Mouse (Mus musculus) liver, embryonic 14.5 days (tissue): ENCODE data around the gene Dlx4. TPM values are rescaled to one million over a fixed set of nuclear protein-coding genes. Genes with fewer than 3 reads are reported as not detected.

ENCODE experiments used
- ATAC-seq: fragments of 200-750 bp; cut with Nextera tagmentation; 2 replicates; pipeline ENCODE4 v1.8.0; 2017; ENCODE audit warnings: moderate number of reproducible peaks, mild to moderate bottlenecking, moderate library complexity; ENCODE audit not compliant: insufficient read depth
- DNase-seq, 3 experiments: peaks; one replicate each; pipeline ENCODE4 v3.0.0-alpha.2; 2012 to 2013; ENCODE audit warnings: low read depth in 3 of 3, low spot score in 3 of 3
- H3K27ac ChIP-seq: fragments of 300-500 bp; sonication (generic); 2 replicates; pipeline ENCODE4 v1.5.1; 2014; ENCODE audit warnings: moderate library complexity, mild to moderate bottlenecking, control low read depth, inconsistent platforms
- H3K27me3 ChIP-seq: fragments of 300-500 bp; sonication (generic); 2 replicates; pipeline ENCODE4 v1.6.1; 2014; ENCODE audit warnings: mild to moderate bottlenecking, low read length, moderate library complexity; ENCODE audit not compliant: control insufficient read depth, insufficient read depth
- H3K36me3 ChIP-seq: fragments of 300-500 bp; sonication (generic); replicated peaks from 2 replicates; pipeline ENCODE4 v1.6.1; 2014; ENCODE audit warnings: low read depth; ENCODE audit not compliant: control insufficient read depth, insufficient read depth
- H3K4me1 ChIP-seq, 2 experiments: fragments of 200-500 bp in 1 of 2; fragments of 300-500 bp in 1 of 2; sonication (generic) in 1 of 2; replicated peaks; 2 replicates each; pipeline ENCODE4 v1.6.1; 2012 to 2014; ENCODE audit warnings: antibody characterized with exemption in 1 of 2, inconsistent platforms in 1 of 2, low read length in 1 of 2; ENCODE audit not compliant: control insufficient read depth in 2 of 2, insufficient read depth in 2 of 2
- H3K4me2 ChIP-seq: fragments of 300-500 bp; sonication (generic); 2 replicates; pipeline ENCODE4 v1.6.1; 2014; ENCODE audit warnings: low read depth, mild to moderate bottlenecking, control low read depth, moderate library complexity
- H3K4me3 ChIP-seq, 2 experiments: fragments of 200-500 bp in 1 of 2; fragments of 300-500 bp in 1 of 2; sonication (generic) in 1 of 2; 2 replicates each; pipeline ENCODE4 v1.5.1; 2012 to 2014; ENCODE audit warnings: low read depth in 2 of 2, low read length in 2 of 2, mild to moderate bottlenecking in 2 of 2, control low read depth in 1 of 2, inconsistent platforms in 1 of 2, moderate library complexity in 1 of 2; ENCODE audit not compliant: insufficient read depth in 1 of 2
- H3K9ac ChIP-seq: fragments of 300-500 bp; sonication (generic); replicated peaks from 2 replicates; pipeline ENCODE4 v1.6.1; 2014; ENCODE audit warnings: mild to moderate bottlenecking, control low read depth, moderate library complexity
- H3K9me3 ChIP-seq: fragments of 300-500 bp; sonication (generic); 2 replicates; pipeline ENCODE4 v1.6.1; 2016; ENCODE audit warnings: low read length, mixed read lengths; ENCODE audit not compliant: control insufficient read depth
- CTCF ChIP-seq: IDR thresholded peaks from 2 replicates; pipeline ENCODE4 v1.5.1; 2016; ENCODE audit warnings: antibody characterized with exemption, low read depth, control low read depth
- EP300 ChIP-seq: IDR thresholded peaks from 2 replicates; pipeline ENCODE4 v1.6.1; 2016; ENCODE audit warnings: antibody characterized with exemption, low read depth
- WGBS: fragments of 180-500 bp; shearing (Covaris S2); extraction: QIAGEN DNeasy Blood & Tissue Kit; methylation state at CpG from one replicate; pipeline ENCODE4 v1.1.7; 2014; ENCODE audit not compliant: insufficient replicate concordance; 5-methylcytosine and 5-hydroxymethylcytosine counted together
- polyA plus RNA-seq, 2 experiments: library from polyadenylated mRNA; depleted of rRNA in 1 of 2; stranded (reverse) in 1 of 2; unstranded in 1 of 2; fragments of >200 nt; fragmentation: Nextera tagmentation in 1 of 2; extraction: Ambion mirVana in 1 of 2; gene quantifications; 2 replicates each; pipeline versions ENCODE4 v1.2.1 to v1.2.3; 2012 to 2014

Gene Dlx4
- polyA plus RNA-seq, 2 experiments = 0.09 TPM; not detected in 1

- peaks cover 0 to 5% of the 10 kb centered on the region in 2 experiments; a peak in 2 of 4 replicates for H3K4me1 ChIP-seq
- ATAC-seq (no peak), DNase-seq (no peak)
- H3K4me3 ChIP-seq = no peak overlapping the region
- 1% methylated on average over 25 of the region's 25 CpGs for WGBS
- H3K36me3 ChIP-seq = no peaks in the 10 kb centered on the region
- no peaks in the 10 kb centered on the region for H3K9me3 ChIP-seq
- H3K27me3 ChIP-seq = peaks cover 14% of the 10 kb centered on the region
- no peak overlapping the region for H3K9ac ChIP-seq
- H3K4me2 ChIP-seq = peak overlapping the region; percentile 2; the same call in 1 of the 2 replicates
- no peak for TF ChIP-seq EP300
- no peak for TF ChIP-seq CTCF
- no peak overlapping the region for H3K27ac ChIP-seq
Observed at GRCm38 (mm10) chr11:95105274-95105874, 40.7 kb downstream of the Dlx4 start.

- no peak overlapping the region for H3K27ac ChIP-seq
- WGBS = 5% methylated on average over 6 of the region's 6 CpGs
- peaks cover 14% of the 10 kb centered on the region for H3K27me3 ChIP-seq
- no peak overlapping the region for H3K4me2 ChIP-seq
- H3K4me1 ChIP-seq = peaks cover 0 to 5% of the 10 kb centered on the region in 2 experiments; a peak in 2 of 4 replicates
- DNase-seq = no peak
- no peaks in the 10 kb centered on the region for H3K9me3 ChIP-seq
- no peaks in the 10 kb centered on the region for H3K36me3 ChIP-seq
- no peak for TF ChIP-seq CTCF
- no peak for TF ChIP-seq EP300
- no peak overlapping the region for H3K9ac ChIP-seq
- H3K4me3 ChIP-seq = no peak overlapping the region
- ATAC-seq = no peak
Observed at GRCm38 (mm10) chr11:95104266-95104665, 41.8 kb downstream of the Dlx4 start.

GRCm38 (mm10) chr11:95102161-95102904 lies 43.7 kb downstream of the Dlx4 start:
- H3K9me3 ChIP-seq = no peaks in the 10 kb centered on the region
- peaks cover 0 to 6% of the 10 kb centered on the region in 2 experiments; a peak in 2 of 4 replicates for H3K4me1 ChIP-seq
- no peak overlapping the region for H3K4me2 ChIP-seq
- H3K36me3 ChIP-seq = no peaks in the 10 kb centered on the region
- peaks cover 14% of the 10 kb centered on the region for H3K27me3 ChIP-seq
- H3K9ac ChIP-seq = no peak overlapping the region
- WGBS = 65% methylated on average over 19 of the region's 19 CpGs
- H3K27ac ChIP-seq = no peak overlapping the region
- no peak for ATAC-seq
- no peak for TF ChIP-seq CTCF
- TF ChIP-seq EP300 = no peak
- DNase-seq = no peak
- H3K4me3 ChIP-seq = no peak overlapping the region

- Histone ChIP-seq H3K9ac (no peak overlapping the region), H3K4me3 (no peak overlapping the region), H3K27me3 (peaks cover 10% of the 10 kb centered on the region), H3K9me3 (no peaks in the 10 kb centered on the region), H3K27ac (no peak overlapping the region), H3K36me3 (no peaks in the 10 kb centered on the region), H3K4me1 (peaks cover 0 to 9% of the 10 kb centered on the region in 2 experiments; a peak in 2 of 4 replicates), H3K4me2 (no peak overlapping the region)
- TF ChIP-seq EP300 (no peak), CTCF (no peak)
- ATAC-seq (no peak), DNase-seq (no peak)
- 14% methylated on average over 16 of the region's 16 CpGs for WGBS
Observed at GRCm38 (mm10) chr11:95101071-95101788, 44.8 kb downstream of the Dlx4 start.

GRCm38 (mm10) chr11:95100393-95100792 lies 45.7 kb downstream of the Dlx4 start:
- no peaks in the 10 kb centered on the region for H3K9me3 ChIP-seq
- no peak overlapping the region for H3K9ac ChIP-seq
- H3K36me3 ChIP-seq = no peaks in the 10 kb centered on the region
- DNase-seq (no peak), ATAC-seq (no peak)
- no peak overlapping the region for H3K4me2 ChIP-seq
- TF ChIP-seq EP300 (no peak), CTCF (no peak)
- peaks cover 0 to 9% of the 10 kb centered on the region in 2 experiments; a peak in 2 of 4 replicates for H3K4me1 ChIP-seq
- peaks cover 2% of the 10 kb centered on the region for H3K27me3 ChIP-seq
- WGBS = 31% methylated on average over 3 of the region's 3 CpGs
- no peak overlapping the region for H3K4me3 ChIP-seq
- H3K27ac ChIP-seq = no peak overlapping the region
